Mouse (Mus musculus): Measurements from ENCODE around the gene Ppm1g. TPM values are rescaled to one million over a fixed set of nuclear protein-coding genes. Genes with fewer than 3 reads are reported as not detected.

Gene Ppm1g
- polyA plus RNA-seq, 1 experiment = 41.1 TPM

GRCm38 (mm10) chr5:31192939-31193630 is 27.4 kb downstream of the Ppm1g start, which contains the start of the genes Snx17 and Eif2b4:
Gene Snx17 (plus strand): TSS chr5:31193227.
Gene Eif2b4 (minus strand): TSS chr5:31193430.
- Histone ChIP-seq H3K4me1 (ENCODE audit: control insufficient read depth, insufficient read depth, low read length) (peaks cover 7% of the 10 kb centered on the region), H3K36me3 (ENCODE audit: control insufficient read depth, insufficient read depth, low read length) (peaks cover 7% of the 10 kb centered on the region), H3K27me3 (replicated peaks; ENCODE audit: control insufficient read depth, insufficient read depth, low read length) (no peaks in the 10 kb centered on the region), H3K4me3 (ENCODE audit: insufficient read depth, low read depth, low read length) (peak within 1 kb of the TSS; percentile 83), H3K27ac (ENCODE audit: insufficient read depth, low read depth, low read length) (peak within 1 kb of the TSS; percentile 88)
- WGBS = under 1% methylated on average over 48 of the region's 48 CpGs
- DNase-seq = peak; percentile 100
- TF ChIP-seq CTCF (conservative IDR thresholded peaks at IDR 0.05; ENCODE audit: insufficient read depth, insufficient read length, low read depth, low read length) = peak; percentile 51
- peak; percentile 75 for TF ChIP-seq POLR2A (IDR thresholded peaks at IDR 0.05; ENCODE audit: low read depth, low read length)

GRCm38 (mm10) chr5:31192045-31192938 is 28.2 kb downstream of the Ppm1g start:
- H3K36me3 ChIP-seq (ENCODE audit: control insufficient read depth, insufficient read depth, low read length) = peaks cover 7% of the 10 kb centered on the region
- no peak for DNase-seq
- 11% methylated on average over 42 of the region's 42 CpGs for WGBS
- peak overlapping the region; percentile 88 for H3K27ac ChIP-seq (ENCODE audit: insufficient read depth, low read depth, low read length)
- peaks cover 7% of the 10 kb centered on the region for H3K4me1 ChIP-seq (ENCODE audit: control insufficient read depth, insufficient read depth, low read length)
- H3K27me3 ChIP-seq (replicated peaks; ENCODE audit: control insufficient read depth, insufficient read depth, low read length) = no peaks in the 10 kb centered on the region
- no peak for TF ChIP-seq CTCF (conservative IDR thresholded peaks at IDR 0.05; ENCODE audit: insufficient read depth, insufficient read length, low read depth, low read length)
- no peak for TF ChIP-seq POLR2A (IDR thresholded peaks at IDR 0.05; ENCODE audit: low read depth, low read length)
- peak overlapping the region; percentile 83 for H3K4me3 ChIP-seq (ENCODE audit: insufficient read depth, low read depth, low read length)

- no peak for DNase-seq
- 91% methylated on average over 9 of the region's 9 CpGs for WGBS
- Histone ChIP-seq H3K36me3 (ENCODE audit: control insufficient read depth, insufficient read depth, low read length) (no peaks in the 10 kb centered on the region; the same call in none of the 2 replicates), H3K4me1 (ENCODE audit: control insufficient read depth, insufficient read depth, low read length) (peaks cover 7% of the 10 kb centered on the region), H3K4me3 (ENCODE audit: insufficient read depth, low read depth, low read length) (no peak overlapping the region), H3K27ac (ENCODE audit: insufficient read depth, low read depth, low read length) (no peak overlapping the region), H3K27me3 (replicated peaks; ENCODE audit: control insufficient read depth, insufficient read depth, low read length) (no peaks in the 10 kb centered on the region)
- no peak for TF ChIP-seq CTCF (conservative IDR thresholded peaks at IDR 0.05; ENCODE audit: insufficient read depth, insufficient read length, low read depth, low read length)
- no peak for TF ChIP-seq POLR2A (IDR thresholded peaks at IDR 0.05; ENCODE audit: low read depth, low read length)
Measured at GRCm38 (mm10) chr5:31190201-31190600, 30.3 kb downstream of the Ppm1g start.

- no peaks in the 10 kb centered on the region for H3K27me3 ChIP-seq (replicated peaks; ENCODE audit: control insufficient read depth, insufficient read depth, low read length)
- no peak overlapping the region for H3K27ac ChIP-seq (ENCODE audit: insufficient read depth, low read depth, low read length)
- DNase-seq = no peak
Measured at GRCm38 (mm10) chr5:31188223-31188840, 32.2 kb downstream of the Ppm1g start.

GRCm38 (mm10) chr5:31183678-31184077 is 36.8 kb downstream of the Ppm1g start:
- no peaks in the 10 kb centered on the region for H3K27me3 ChIP-seq (replicated peaks; ENCODE audit: control insufficient read depth, insufficient read depth, low read length)
- no peak overlapping the region for H3K27ac ChIP-seq (ENCODE audit: insufficient read depth, low read depth, low read length)
- DNase-seq = no peak
- H3K4me1 ChIP-seq (ENCODE audit: control insufficient read depth, insufficient read depth, low read length) = peaks cover 4% of the 10 kb centered on the region; the same call in 1 of the 2 replicates
- no peak overlapping the region for H3K4me3 ChIP-seq (ENCODE audit: insufficient read depth, low read depth, low read length)
- no peaks in the 10 kb centered on the region; the same call in none of the 2 replicates for H3K36me3 ChIP-seq (ENCODE audit: control insufficient read depth, insufficient read depth, low read length)
- 67% methylated on average over 4 of the region's 4 CpGs for WGBS
- no peak for TF ChIP-seq CTCF (conservative IDR thresholded peaks at IDR 0.05; ENCODE audit: insufficient read depth, insufficient read length, low read depth, low read length)

More at GRCm38 (mm10) chr5:31188223-31188840, 32.2 kb downstream of the Ppm1g start:
- Histone ChIP-seq H3K4me3 (ENCODE audit: insufficient read depth, low read depth, low read length) (no peak overlapping the region), H3K4me1 (ENCODE audit: control insufficient read depth, insufficient read depth, low read length) (peaks cover 5% of the 10 kb centered on the region), H3K36me3 (ENCODE audit: control insufficient read depth, insufficient read depth, low read length) (no peaks in the 10 kb centered on the region; the same call in none of the 2 replicates)
- TF ChIP-seq POLR2A (IDR thresholded peaks at IDR 0.05; ENCODE audit: low read depth, low read length) (no peak), CTCF (conservative IDR thresholded peaks at IDR 0.05; ENCODE audit: insufficient read depth, insufficient read length, low read depth, low read length) (peak; percentile 29; the same call in 1 of the 2 replicates)
- 78% methylated on average over 4 of the region's 4 CpGs for WGBS

- H3K27ac ChIP-seq (ENCODE audit: insufficient read depth, low read depth, low read length) = no peak overlapping the region
- 94% methylated on average over 9 of the region's 9 CpGs for WGBS
- no peaks in the 10 kb centered on the region for H3K27me3 ChIP-seq (replicated peaks; ENCODE audit: control insufficient read depth, insufficient read depth, low read length)
- no peaks in the 10 kb centered on the region for H3K36me3 ChIP-seq (ENCODE audit: control insufficient read depth, insufficient read depth, low read length)
- H3K4me3 ChIP-seq (ENCODE audit: insufficient read depth, low read depth, low read length) = no peak overlapping the region
- TF ChIP-seq POLR2A (IDR thresholded peaks at IDR 0.05; ENCODE audit: low read depth, low read length) (no peak), CTCF (conservative IDR thresholded peaks at IDR 0.05; ENCODE audit: insufficient read depth, insufficient read length, low read depth, low read length) (no peak)
- peaks cover 4% of the 10 kb centered on the region; the same call in 1 of the 2 replicates for H3K4me1 ChIP-seq (ENCODE audit: control insufficient read depth, insufficient read depth, low read length)
- no peak for DNase-seq
Measured at GRCm38 (mm10) chr5:31181183-31181770, 39.2 kb downstream of the Ppm1g start.

Measured in kidney, adult 2 months (tissue).